Mouse (Mus musculus): ENCODE results near the gene Dscam. TPM values are rescaled to one million over a fixed set of nuclear protein-coding genes. Genes with fewer than 3 reads are reported as not detected.

Gene Dscam
- polyA plus RNA-seq, 1 experiment from 2014 or later, result 11.1 TPM

DNA sequence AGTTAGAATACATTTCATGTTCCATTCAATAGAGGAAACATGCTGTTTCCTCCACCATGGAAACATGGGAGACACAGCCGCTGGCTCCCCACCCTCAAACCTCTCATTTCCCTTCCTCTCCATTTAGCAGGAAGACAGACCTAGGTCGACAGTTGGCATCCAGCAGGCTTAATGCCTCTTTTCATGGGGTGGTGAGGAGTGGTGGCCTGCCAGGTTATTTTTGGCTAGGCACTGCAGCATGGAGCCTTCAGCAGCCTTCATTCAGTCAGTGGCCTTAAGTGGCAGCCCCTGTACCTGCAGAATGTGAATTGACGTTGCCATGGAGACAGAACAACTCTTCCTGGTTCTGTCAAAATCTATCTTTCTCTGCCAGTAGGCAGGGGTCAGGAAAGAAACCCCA lies 243.6 kb downstream of the Dscam start:
- Histone ChIP-seq H3K27ac (peak overlapping the region; percentile 74), H3K27me3 (no peaks in the 10 kb centered on the region), H3K9me3 (no peaks in the 10 kb centered on the region), H3K9ac (replicated peaks) (no peak overlapping the region), H3K4me1 (replicated peaks) (peaks cover 14% of the 10 kb centered on the region), H3K4me3 (replicated peaks) (no peak overlapping the region), H3K4me2 (replicated peaks) (no peak overlapping the region; the same call in 1 of the 2 replicates), H3K36me3 (no peaks in the 10 kb centered on the region)
- ATAC-seq, result peak; percentile 67
- WGBS, result 52% methylated on average over 3 of the region's 3 CpGs

DNA sequence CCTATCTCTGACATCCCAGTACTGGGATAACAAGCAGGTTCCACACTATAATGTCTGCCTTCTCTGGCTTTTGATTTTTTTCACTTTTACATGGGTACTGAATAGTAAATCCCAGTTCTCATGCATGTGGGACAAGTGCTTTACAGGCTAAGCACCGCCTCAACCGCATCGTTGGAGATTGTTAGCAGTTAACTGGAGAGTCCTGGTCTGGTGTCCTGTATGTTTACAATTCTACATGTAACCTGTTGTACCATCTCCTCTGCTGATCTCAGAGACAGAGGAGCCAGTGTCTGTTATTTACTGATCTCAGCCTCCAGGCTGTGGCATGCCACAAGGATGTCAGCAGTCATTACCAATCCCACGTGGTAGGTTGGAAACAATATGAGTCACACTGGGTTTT lies 246.6 kb downstream of the Dscam start:
- Histone ChIP-seq H3K9me3 (no peaks in the 10 kb centered on the region), H3K27ac (no peak overlapping the region), H3K27me3 (no peaks in the 10 kb centered on the region), H3K36me3 (no peaks in the 10 kb centered on the region), H3K9ac (replicated peaks) (no peak overlapping the region), H3K4me1 (replicated peaks) (peaks cover 41% of the 10 kb centered on the region), H3K4me2 (replicated peaks) (no peak overlapping the region), H3K4me3 (replicated peaks) (no peak overlapping the region)
- ATAC-seq, result no peak
- 90% methylated on average over 4 of the region's 4 CpGs for whole genome bisulfite sequencing

DNA sequence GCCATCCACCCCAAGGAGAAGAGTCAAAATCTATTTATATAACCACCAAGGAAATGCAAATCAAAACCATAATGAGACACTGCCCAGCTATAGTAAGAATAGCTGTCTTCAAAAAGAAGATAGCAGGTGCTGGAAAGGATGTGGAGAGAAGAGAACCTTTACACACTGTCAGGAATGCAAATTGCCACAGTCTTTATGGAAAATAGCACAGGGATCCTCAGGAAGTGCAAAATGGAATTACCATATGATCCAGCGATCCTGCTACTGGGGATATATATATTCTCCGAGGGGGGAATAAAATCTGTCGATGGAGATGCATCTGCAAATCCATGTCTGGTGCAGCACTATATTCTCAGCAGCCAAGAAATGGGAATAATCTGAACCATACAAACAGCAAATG lies 256.1 kb downstream of the Dscam start:
- Histone ChIP-seq H3K9me3 (no peaks in the 10 kb centered on the region), H3K27me3 (no peaks in the 10 kb centered on the region), H3K36me3 (no peaks in the 10 kb centered on the region), H3K27ac (peak overlapping the region; percentile 53), H3K4me2 (replicated peaks) (no peak overlapping the region), H3K9ac (replicated peaks) (no peak overlapping the region), H3K4me1 (replicated peaks) (peaks cover 20% of the 10 kb centered on the region), H3K4me3 (replicated peaks) (no peak overlapping the region)
- WGBS, result 92% methylated on average over 3 of the region's 3 CpGs
- no peak for ATAC-seq

DNA sequence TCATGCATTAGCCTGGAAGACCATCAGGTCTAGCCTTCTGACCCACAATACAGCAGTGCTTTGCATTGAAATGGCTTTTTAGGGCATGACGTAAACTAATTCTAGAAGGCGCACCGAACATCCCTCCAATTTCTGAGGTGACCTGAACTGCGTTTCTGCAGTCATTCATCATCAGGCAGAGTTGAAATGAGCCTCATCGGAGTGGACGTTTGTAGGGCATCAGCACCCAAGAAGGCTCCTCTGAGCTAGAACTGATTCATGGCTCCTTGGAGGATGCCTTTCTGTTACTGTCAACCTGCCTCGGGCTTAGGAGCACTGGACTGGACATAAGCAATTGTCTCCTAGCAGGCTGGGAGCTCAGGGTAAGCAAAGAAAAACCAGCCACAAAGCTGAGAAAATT lies 257.7 kb downstream of the Dscam start:
- no peak for ATAC-seq
- no peak overlapping the region for H3K27ac ChIP-seq
- H3K4me2 ChIP-seq (replicated peaks), result no peak overlapping the region
- no peaks in the 10 kb centered on the region for H3K36me3 ChIP-seq
- peaks cover 17% of the 10 kb centered on the region for H3K4me1 ChIP-seq (replicated peaks)
- H3K9ac ChIP-seq (replicated peaks), result no peak overlapping the region
- H3K9me3 ChIP-seq, result no peaks in the 10 kb centered on the region
- H3K27me3 ChIP-seq, result no peaks in the 10 kb centered on the region
- no peak overlapping the region for H3K4me3 ChIP-seq (replicated peaks)
- WGBS, result 78% methylated on average over 7 of the region's 7 CpGs

DNA sequence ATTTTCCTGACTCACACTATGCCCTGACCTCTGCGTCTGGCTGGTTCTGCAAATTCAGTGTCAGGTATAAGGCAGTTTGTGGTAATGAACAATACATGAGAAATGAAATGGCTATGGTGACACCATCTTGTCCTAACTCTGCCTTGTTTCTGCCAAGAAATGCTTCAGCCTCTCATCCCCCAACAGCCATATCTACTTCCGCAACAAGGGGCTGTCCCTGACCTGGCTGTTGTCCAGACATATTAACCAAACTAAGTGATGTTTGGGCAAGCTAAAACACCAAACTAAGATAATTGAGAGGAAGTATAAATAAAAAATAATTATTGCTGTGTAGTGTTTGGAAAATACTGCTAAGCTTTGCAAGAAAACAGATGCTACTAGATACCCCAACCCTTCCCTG lies 258.4 kb downstream of the Dscam start:
- no peak overlapping the region for H3K27ac ChIP-seq
- no peak for ATAC-seq
- WGBS, result 97% methylated on average over 2 of the region's 2 CpGs
- no peaks in the 10 kb centered on the region for H3K36me3 ChIP-seq
- H3K9ac ChIP-seq (replicated peaks), result no peak overlapping the region
- H3K27me3 ChIP-seq, result no peaks in the 10 kb centered on the region
- H3K4me3 ChIP-seq (replicated peaks), result no peak overlapping the region
- no peak overlapping the region for H3K4me2 ChIP-seq (replicated peaks)
- peaks cover 17% of the 10 kb centered on the region for H3K4me1 ChIP-seq (replicated peaks)
- no peaks in the 10 kb centered on the region for H3K9me3 ChIP-seq

DNA sequence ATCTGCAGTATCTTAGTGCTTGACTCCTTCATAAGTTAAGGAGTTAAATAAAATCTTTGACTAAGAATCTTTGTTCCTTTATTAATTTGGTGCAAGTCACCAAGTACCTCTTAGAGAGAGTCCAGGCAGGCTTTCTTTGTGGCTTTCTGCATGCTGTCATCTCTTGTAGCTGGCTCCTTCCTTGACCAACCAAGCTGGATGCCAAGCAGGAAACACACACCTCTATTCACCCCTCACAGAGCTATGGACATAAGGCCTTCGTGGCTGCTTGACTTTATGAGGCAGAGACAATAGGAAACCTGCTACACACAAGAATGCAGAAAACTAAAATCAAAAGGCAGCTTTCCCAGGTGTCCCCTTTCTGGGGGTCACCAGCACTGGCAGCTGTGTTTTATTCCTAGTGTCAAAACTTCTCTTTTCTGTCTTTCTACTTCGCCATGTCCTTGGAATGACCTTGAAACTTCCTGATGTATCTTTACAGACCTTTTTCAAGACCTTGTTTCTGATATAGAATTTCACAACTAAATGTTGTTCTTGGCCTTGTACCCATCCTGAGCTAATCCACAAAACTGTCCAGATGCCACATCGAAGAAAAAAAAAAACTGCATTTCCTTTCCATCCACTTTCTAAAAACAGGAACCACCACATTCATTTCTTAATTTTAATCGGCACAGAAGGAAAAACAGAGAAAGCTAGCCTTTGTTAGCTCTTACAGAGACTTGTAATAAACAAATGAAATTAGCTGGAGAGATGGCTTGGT lies 260.0 kb downstream of the Dscam start:
- H3K9ac ChIP-seq (replicated peaks), result no peak overlapping the region
- no peak overlapping the region for H3K4me2 ChIP-seq (replicated peaks)
- H3K9me3 ChIP-seq, result no peaks in the 10 kb centered on the region
- peaks cover 17% of the 10 kb centered on the region for H3K4me1 ChIP-seq (replicated peaks)
- H3K27ac ChIP-seq, result no peak overlapping the region
- ATAC-seq, result no peak
- H3K27me3 ChIP-seq, result no peaks in the 10 kb centered on the region
- 83% methylated on average over 4 of the region's 4 CpGs for WGBS
- no peaks in the 10 kb centered on the region for H3K36me3 ChIP-seq
- no peak overlapping the region for H3K4me3 ChIP-seq (replicated peaks)

DNA sequence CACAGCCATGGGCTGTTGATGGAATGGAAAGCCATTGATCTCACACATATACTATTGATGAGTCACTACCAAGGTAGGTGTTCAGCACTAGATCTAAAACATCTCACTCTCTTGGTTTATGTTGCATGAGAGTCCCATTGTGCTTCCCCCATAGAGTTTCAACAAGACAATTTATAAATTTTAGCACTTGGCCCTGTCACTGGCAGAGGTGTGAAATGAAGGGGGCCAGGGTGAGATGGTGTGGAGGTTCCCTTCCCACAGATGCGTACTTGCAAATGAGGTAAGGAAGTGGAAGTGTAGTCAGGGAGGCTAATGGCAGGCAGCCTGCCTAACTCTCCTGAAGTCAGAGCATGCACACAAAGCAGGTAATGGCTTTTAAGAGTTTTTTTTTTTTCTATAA lies 262.7 kb downstream of the Dscam start:
- H3K27me3 ChIP-seq, result no peaks in the 10 kb centered on the region
- H3K9me3 ChIP-seq, result no peaks in the 10 kb centered on the region
- H3K4me2 ChIP-seq (replicated peaks), result no peak overlapping the region
- no peak overlapping the region for H3K27ac ChIP-seq
- no peaks in the 10 kb centered on the region for H3K36me3 ChIP-seq
- peaks cover 18% of the 10 kb centered on the region for H3K4me1 ChIP-seq (replicated peaks)
- WGBS, result 95% methylated on average over 1 of the region's 1 CpGs
- no peak overlapping the region for H3K4me3 ChIP-seq (replicated peaks)
- no peak overlapping the region for H3K9ac ChIP-seq (replicated peaks)
- no peak for ATAC-seq

DNA sequence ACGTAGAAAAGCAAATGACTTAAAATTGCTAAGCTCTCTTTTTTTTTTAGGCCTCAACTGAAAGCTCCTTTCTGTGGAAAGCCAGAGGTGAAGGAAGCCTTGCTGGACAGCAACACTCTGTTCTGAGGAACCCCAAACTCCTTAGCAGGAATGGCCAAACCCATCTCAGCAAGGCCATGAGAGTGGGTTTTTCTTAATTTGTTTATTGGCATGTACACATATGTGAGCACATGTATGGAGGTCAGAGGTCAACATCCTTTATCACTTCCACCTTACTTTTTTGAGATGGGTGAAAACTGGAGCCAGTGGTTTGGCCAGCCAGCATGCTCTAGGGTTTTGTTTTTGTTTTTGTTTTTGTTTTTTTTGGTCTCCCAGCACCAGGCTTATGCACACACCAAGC lies 263.5 kb downstream of the Dscam start:
- Histone ChIP-seq H3K4me2 (replicated peaks) (no peak overlapping the region), H3K36me3 (no peaks in the 10 kb centered on the region), H3K27me3 (no peaks in the 10 kb centered on the region), H3K9ac (replicated peaks) (no peak overlapping the region), H3K9me3 (no peaks in the 10 kb centered on the region), H3K4me3 (replicated peaks) (no peak overlapping the region), H3K4me1 (replicated peaks) (peaks cover 19% of the 10 kb centered on the region), H3K27ac (no peak overlapping the region)
- WGBS, result 87% methylated on average over 1 of the region's 1 CpGs
- ATAC-seq, result no peak

DNA sequence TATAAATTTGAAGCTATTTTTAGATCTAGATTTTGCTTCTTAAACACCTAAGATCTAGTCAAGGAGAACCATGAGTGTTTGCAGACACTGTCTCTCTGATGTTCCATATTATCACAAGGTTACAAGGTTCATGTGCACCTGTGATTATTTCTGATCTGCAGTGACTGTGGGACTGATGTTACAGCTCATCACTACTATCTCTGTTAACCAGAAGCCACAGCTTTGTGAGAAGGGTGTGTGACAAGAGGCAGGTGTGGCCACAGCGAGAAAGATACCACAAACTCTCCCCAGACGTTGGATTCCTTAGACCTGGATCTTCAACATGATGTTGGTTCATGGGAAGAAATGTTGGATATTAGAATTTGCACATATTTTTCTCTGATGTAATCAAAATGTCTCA lies 263.9 kb downstream of the Dscam start:
- H3K27ac ChIP-seq, result no peak overlapping the region
- WGBS, result 83% methylated on average over 2 of the region's 2 CpGs
- ATAC-seq, result no peak
- no peak overlapping the region for H3K9ac ChIP-seq (replicated peaks)
- no peaks in the 10 kb centered on the region for H3K9me3 ChIP-seq
- H3K4me2 ChIP-seq (replicated peaks), result no peak overlapping the region
- H3K4me3 ChIP-seq (replicated peaks), result no peak overlapping the region
- H3K4me1 ChIP-seq (replicated peaks), result peaks cover 19% of the 10 kb centered on the region
- H3K36me3 ChIP-seq, result no peaks in the 10 kb centered on the region
- no peaks in the 10 kb centered on the region for H3K27me3 ChIP-seq

DNA sequence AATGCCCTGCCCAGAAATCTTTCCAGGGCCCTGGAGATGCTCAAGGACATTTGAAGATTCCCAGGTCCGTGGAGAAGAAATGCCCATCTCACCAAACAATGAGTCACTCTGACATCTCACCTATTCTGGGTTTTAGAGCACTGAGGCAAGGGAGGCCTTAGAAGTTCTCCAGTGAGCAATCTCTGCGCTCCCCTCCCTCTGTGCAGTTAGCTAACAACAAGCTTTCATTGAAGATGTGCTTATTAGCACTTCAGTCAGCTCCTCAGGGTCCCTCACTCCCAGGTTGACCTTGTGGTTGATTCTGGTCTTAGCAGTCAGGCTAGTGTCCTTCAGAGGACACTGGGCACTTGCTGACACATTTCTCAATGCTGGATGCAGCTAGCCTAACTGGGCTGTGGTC lies 265.8 kb downstream of the Dscam start:
- Histone ChIP-seq H3K9ac (replicated peaks) (no peak overlapping the region), H3K4me1 (replicated peaks) (peaks cover 19% of the 10 kb centered on the region), H3K36me3 (no peaks in the 10 kb centered on the region), H3K9me3 (no peaks in the 10 kb centered on the region), H3K27ac (peak overlapping the region; percentile 45), H3K4me3 (replicated peaks) (no peak overlapping the region), H3K4me2 (replicated peaks) (no peak overlapping the region), H3K27me3 (no peaks in the 10 kb centered on the region)
- WGBS, result 54% methylated on average over 2 of the region's 2 CpGs
- 0 out of 2 replicates have a peak, but pooled peaks have one; percentile 27 for ATAC-seq

DNA sequence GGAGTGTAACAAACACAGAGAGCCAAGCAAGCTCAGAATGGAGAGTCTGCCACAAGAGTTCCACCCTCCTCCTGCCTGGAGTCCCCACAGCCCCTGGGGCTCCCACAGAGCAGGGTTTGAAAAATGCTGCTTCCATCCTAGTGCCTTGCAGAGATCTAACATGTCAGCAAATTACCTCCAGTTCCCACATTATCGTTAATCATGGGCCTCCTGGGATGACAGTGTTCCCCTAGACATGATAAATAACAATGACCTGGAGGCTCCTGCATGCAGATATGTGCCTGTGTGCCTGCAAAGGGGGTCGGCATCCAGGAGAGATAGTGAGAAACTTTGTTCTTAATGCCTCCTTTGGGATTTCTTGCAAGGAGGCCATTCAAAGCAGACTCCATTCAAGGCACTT lies 266.2 kb downstream of the Dscam start:
- H3K9me3 ChIP-seq, result no peaks in the 10 kb centered on the region
- H3K27me3 ChIP-seq, result no peaks in the 10 kb centered on the region
- no peak for ATAC-seq
- H3K27ac ChIP-seq, result peak overlapping the region; percentile 45
- WGBS, result 37% methylated on average over 2 of the region's 2 CpGs
- H3K4me1 ChIP-seq (replicated peaks), result peaks cover 19% of the 10 kb centered on the region
- H3K4me3 ChIP-seq (replicated peaks), result no peak overlapping the region
- no peaks in the 10 kb centered on the region for H3K36me3 ChIP-seq
- H3K4me2 ChIP-seq (replicated peaks), result no peak overlapping the region
- no peak overlapping the region for H3K9ac ChIP-seq (replicated peaks)

DNA sequence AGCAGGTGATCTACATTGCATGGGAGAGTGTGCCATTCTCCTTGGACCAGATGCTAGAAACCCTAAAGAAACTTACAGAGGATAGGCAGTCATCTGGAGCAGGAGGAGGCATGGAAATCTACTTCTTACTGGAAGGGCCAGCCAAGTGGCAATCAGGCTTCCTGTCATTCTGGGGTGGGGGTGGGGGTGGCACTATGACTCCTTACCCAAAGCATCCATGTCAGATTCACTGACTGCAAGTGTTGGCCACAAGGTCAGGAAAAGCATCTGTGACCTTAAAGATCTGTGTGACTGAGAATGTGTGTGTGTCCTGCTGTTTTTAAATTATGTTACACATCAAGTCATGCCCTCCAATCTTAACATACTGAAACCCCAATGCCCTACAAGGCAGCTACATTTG lies 268.0 kb downstream of the Dscam start:
- Histone ChIP-seq H3K36me3 (no peaks in the 10 kb centered on the region), H3K27me3 (no peaks in the 10 kb centered on the region), H3K4me1 (replicated peaks) (peaks cover 24% of the 10 kb centered on the region), H3K27ac (no peak overlapping the region), H3K9ac (replicated peaks) (no peak overlapping the region), H3K9me3 (no peaks in the 10 kb centered on the region), H3K4me2 (replicated peaks) (no peak overlapping the region), H3K4me3 (replicated peaks) (no peak overlapping the region)
- no peak for ATAC-seq
